Mouse (Mus musculus) hematopoietic multipotent progenitor cell, adult 10-12 weeks (in vitro differentiated cells): ENCODE data around the gene Mink1. TPM values are rescaled to one million over a fixed set of nuclear protein-coding genes. Genes with fewer than 3 reads are reported as not detected.

Experiments used
- polyA plus RNA-seq: library from polyadenylated mRNA; stranded (reverse); fragments of >175 nt; gene quantifications from 2 replicates; pipeline ENCODE4 v1.2.3, GENCODE M21; 2012; ENCODE audit warnings: low replicate concordance

Gene Mink1
- 149 and 293 TPM in 2 replicates for polyA plus RNA-seq

DNA sequence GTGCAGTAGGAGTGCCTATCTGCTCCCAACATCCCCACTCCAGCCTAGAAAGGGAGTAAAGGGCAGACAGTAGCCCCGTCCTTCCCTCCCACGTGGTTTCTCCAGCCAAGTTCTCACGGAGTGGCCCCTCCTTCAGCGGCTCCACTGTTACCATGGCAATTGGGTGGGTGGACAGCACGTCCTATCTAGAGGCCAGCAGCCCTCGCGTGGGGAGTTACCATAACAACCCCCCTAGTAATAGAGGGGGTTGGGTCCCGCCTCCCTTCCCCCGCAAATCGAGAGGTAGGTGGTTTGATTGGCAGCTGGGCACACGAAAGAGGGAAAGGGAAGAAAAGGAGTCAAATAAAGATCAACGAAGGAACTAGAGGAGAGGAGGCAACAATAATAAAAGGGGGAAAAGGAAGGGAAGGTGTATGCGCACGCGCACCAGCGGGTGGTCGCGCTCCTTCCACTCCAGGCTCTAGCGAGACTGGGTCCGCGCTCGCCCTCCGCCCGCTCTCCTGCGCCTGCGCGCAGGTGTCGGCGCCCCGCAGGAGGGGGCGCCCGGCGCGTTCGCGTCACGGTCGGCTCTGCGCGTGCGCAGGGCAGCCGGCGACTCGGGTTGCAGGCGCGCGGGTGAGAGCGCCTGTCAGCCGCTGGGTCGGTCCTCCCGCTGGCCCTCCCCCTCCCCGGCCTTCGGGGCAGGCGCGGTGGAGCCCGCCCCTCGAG is at the start of gene Mink1:
Gene Mink1, plus strand, starts transcription at position 595 of the 708 bp plus-strand sequence.

DNA sequence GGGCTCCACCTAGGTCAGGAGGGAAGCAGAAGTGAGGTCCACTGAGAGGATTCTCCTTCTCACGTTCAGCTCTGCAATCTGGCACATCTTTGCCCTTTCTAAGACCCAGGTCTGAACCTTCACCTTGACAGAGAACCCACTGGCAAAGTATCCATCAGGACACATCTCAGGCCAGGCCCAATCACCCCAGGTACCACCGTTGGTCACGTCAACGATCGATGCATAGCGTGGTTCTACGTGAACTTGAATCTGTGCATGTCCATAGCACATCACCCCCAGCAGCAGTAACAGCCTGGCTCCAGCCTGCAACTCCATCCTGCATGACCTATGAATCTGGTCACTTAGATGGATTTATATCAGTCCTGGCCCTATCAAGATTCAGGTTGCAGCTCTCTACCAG is 48.4 kb upstream of the Mink1 start, which contains the start of gene Vmo1:
Gene Vmo1, minus strand, starts transcription at position 329 of the 400 bp plus-strand sequence.

DNA sequence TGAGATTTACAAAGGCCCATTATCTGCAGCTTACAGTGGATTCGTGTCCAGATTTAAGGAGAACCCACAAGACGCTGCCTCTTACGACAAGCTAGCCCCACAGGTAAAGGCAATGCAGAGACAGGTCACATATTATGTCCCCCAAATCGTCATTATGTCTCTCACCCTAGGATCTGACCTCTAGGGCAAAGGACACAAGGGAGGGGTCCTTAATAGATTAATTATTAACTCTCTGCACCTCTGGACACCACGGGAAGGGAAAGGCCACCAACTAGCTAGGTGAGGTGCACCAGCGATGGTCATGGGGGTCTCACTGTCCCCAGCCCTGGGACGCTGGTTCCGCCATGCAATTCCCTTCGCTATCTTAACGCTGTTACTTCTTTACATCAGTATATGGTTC is 43.8 kb upstream of the Mink1 start, which contains the start of gene Gltpd2:
Gene Gltpd2, plus strand, starts transcription at position 274 of the 400 bp plus-strand sequence.

DNA sequence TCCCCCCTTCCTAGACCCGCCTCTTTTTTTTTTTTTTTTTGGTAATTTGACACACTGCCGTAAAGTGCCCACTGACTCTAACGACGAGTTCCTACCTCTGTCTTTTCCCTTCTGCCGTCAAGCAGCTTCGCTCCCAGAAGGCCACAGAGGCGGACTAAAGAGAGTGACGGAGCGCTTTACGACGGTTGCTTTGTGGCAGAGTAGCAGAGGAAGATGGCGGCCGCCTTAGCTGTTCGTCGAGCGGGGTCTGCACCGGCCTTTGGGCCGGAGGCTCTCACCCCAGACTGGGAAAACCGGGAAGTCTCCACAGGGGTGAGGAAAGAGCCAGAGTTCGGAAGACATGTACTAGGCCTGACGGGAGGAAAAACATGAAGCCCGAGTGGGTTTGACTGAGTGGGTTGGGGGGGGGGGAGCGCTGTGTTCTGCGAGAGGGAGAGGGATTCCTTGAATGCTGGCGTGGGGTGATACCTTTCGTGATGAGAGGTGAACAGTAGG is 37.5 kb upstream of the Mink1 start, which contains the start of gene Psmb6:
Gene Psmb6, plus strand, starts transcription at position 184 of the 495 bp plus-strand sequence.

DNA sequence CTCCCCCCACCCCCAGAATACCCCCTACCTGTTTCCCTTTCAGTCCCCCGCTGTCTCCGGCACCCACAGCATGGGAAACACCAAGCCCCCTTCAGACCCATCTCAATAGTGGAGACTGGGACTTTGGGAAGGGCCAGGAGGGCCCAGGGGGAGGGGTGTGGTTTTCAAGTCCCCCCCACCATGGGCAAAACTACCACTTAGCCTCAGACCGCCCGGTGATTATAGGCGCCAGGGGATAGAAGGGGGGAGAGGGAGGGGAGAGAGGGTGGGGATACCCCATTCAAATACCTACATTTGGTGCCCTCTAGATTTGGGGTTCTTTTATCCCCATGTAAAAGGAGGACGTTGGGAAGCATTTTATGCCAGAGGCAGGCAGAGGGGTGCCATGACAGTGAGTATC is 29.8 kb upstream of the Mink1 start, which contains the start of gene Gm40193:
Gene Gm40193, minus strand, starts transcription at position 101 of the 400 bp plus-strand sequence.

DNA sequence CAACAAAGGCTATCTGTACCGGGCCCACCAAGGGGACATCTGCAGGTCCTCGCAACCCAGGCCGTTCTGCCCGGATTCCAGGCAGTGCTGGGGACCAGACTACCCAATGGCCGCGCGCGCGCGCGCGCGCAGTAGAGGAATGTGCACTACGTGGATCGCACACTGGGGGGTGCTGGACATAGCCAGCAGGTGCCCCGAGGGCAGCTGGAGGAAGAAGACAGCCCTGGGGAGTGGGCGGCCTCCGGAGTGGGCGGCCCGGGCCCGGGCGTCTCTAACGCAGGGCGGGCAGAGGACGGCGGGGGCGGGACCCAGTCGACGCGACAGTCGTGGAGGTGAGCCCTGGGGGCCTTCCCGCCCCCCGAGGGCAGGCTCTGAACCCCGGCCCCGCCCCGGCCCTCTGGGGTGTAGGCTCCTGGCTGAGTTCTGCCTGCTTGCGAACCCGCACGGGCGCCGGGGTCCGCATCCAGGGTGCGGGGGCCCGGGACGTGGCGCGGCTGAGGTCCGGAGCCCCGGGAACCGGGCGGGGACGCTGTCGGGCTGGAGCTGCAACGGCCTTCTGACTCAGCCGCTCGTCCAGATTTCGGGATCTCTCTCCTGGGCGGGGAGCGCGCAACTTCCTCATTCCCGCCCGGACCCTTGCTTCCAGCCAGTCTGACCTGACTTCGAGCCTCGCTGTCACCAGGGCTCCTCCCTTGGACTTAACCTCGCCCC is 22.6 kb upstream of the Mink1 start, which contains the start of gene Pld2:
Gene Pld2, plus strand, starts transcription at position 188 of the 711 bp plus-strand sequence.

DNA sequence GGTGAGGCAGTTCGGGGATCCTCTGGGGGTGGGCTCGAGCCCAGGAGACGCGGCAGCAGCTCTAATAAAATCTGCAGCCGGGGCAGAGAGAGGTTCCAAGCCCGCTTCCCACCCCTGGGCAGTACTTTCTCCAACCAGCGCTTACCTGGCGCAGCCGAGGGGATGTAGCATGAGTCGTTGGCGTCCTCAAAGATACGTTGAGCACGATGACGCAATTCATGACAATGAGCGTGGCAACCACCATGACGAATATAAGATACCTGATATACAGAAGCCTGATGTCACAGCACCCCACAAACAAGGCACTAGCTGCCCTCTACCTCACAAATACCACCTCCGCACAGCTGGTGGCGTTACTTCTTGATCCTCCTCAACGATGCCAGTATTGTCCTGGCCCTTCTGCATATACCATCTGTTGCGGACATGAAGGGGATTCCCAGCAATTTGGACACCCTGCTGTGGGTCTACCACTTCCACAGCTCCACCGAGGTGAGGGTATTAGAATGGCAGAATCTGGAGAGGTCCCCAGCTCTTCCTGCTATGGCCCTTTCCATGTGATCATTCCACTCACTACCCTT is 52.9 kb downstream of the Mink1 start, which contains the start of gene 4930544D05Rik:
Gene 4930544D05Rik, plus strand, starts transcription at position 333 of the 578 bp plus-strand sequence.

DNA sequence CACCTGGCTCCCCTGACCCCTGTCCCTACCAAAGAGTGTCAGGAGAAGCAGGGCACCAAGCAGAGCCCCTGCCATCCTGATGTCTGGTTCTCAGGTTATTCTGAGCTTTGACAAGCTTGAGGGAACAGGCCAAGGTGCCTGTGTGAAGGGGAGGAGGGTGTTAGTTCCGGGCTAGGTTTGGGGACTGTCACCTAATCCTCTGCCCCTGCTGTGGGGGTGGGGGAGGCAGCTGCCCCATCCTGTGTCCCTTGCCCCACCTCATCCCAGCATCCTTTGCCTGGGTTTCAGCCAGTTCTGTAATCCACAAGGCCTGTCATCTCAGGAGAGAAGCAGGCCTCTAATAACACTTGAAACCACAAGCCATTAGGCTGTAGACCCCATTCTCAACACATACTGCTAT is 56.4 kb downstream of the Mink1 start, which contains the start of gene Chrne:
Gene Chrne, minus strand, starts transcription at position 116 of the 400 bp plus-strand sequence.

DNA sequence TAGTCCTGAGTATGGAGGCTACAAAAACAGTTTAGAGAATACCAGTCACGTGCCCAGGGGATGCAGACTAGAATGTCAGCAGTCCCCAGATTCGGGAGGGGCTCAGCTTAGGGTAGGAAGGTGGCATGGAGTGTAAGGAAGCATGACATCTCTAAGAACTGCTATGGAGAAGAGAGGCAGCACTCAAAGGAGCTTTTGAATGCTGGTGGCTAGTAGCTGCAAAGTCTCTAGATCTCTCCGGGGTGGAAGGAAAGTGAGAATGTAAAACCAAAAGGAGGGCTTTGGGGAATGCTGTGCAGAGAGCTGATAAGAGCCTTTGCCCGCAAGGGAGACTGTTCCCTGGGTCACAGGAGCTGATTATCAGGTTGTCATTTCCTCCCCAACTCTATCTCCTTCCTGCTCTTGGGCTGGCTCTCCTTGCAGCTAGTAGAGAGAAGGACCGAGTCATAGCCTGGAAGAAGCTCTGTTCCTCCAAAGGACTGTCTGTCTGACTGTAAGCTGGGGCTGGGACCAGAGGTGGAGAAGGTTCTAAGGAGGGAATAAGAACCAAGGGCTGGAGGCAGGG is 76.1 kb downstream of the Mink1 start, which contains the start of gene Gp1ba:
Gene Gp1ba, plus strand, starts transcription at position 409 of the 565 bp plus-strand sequence.

DNA sequence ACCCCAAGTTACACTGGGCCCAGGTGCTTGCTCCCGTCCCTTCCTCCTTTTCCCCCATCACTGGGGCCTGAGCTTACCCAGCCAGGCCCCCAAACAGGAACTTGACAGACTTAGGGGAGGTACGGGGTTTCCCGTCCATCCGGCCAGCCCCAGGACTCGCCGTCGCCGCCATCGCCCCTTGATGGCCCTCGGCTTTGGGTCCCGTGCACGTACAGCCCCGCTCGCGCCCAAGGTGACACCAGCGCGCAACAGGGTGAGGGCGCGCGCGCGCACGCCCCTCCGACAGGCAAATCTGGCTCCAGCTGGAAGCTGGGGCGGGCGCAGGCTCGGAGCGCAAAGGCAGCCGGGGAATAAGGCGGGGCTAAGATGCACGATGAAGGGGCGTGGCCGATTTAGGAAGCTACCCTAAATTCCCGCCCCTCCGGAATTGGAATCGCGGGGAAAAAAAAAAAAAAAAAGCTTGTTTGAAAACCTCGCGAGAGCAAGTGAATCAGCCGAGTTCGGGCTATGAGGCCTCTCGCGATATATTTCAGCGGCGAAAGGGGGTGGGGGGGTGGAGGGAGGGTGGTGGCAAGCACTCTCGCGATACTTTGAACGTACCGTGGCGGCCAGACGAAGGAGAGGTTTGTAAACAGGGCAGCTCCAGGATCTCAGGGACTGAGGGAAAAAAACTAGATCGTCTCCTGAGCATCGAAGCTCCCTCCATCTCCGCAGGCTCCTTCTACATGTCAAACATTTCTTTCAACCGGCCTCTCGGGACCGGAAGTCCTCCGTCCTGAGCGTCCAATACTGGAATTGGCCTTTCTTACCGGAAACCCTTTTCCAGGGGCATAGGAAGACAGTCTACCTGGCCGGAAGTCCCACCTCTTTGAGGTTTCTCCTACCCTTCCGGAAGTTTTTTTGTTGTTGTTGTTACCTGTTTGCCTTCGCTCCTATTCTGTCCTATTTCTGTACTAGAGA is 84.3 kb downstream of the Mink1 start, which contains the start of the genes Rnf167 and Slc25a11:
Gene Rnf167, plus strand, starts transcription at position 545 of the 960 bp plus-strand sequence.
Gene Slc25a11, minus strand, starts transcription at position 789 of the 960 bp plus-strand sequence.

DNA sequence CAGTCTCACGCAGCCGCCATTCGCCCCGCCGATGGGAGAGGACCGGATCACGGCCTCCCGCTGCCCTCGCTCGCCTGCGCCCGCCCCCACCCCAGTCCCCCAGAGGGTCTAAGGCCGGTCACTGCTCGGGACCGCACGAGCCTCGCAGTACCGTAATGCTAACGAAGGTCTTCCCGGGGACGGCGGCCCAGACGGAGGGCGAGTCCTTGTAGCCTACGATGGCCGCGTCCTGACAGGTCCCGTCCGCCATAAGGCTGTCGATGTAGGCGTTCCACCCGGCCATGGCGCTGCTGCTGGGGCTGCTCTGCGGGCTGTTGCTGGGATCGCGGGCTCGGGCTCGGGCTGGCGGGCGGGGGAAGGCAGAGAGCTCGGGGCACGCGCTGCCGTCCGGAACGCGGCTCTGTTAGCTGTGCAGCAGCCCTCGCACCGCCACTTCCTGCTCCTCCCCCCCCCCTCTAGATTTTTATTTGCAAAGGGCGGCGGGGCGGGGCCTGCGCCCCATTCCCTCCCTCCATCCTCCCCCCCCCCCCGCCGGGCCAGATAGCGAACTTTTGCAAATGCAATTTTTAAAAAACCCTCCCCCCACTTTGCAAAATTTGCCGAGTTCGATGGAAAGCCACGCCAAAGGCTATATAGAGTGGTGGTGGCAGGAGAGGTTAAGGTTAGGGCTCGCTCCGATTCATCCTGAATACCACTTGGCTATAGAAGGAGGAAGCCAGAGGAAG is 91.7 kb downstream of the Mink1 start, which contains the start of gene Pfn1:
Gene Pfn1, minus strand, starts transcription at position 447 of the 725 bp plus-strand sequence.

DNA sequence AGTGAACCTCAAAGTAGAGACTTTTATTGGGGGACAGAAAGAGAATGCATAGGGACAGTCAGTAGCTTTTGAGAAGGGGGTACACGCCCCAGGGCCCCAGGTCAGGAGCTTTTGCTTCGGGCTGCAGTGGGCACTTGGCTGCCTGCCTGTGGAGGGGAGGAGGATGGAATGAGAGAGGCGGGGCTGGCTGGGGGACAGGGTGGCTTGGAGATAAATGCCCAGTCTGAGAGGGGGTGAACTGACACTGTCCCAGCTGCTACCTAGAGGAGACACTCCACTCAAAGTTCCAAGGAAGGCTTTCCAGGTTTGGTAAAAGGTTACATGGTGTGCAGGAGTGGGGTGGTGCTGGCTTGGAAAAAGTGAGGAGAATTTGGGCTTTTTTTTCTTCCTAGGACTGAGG is 94.3 kb downstream of the Mink1 start, which contains the start of gene Eno3:
Gene Eno3, plus strand, starts transcription at position 239 of the 400 bp plus-strand sequence.

Other genes with a start within 250 kb of the Mink1 start
- 0.10 TPM in 1 of 2 replicates, not detected in the other for gene Alox12e, start 240.3 kb upstream of the Mink1 start, polyA plus RNA-seq
- gene Alox15, start 210.8 kb upstream of the Mink1 start, polyA plus RNA-seq, result 1.4 and 1.8 TPM in 2 replicates
- 34.5 and 61.0 TPM in 2 replicates for gene Pelp1, start 152.8 kb upstream of the Mink1 start, polyA plus RNA-seq
- gene Arrb2, start 130.2 kb upstream of the Mink1 start, polyA plus RNA-seq, result 412 and 439 TPM in 2 replicates
- gene Med11, start 111.0 kb upstream of the Mink1 start, polyA plus RNA-seq, result 13.9 and 47.2 TPM in 2 replicates
- gene Zmynd15, start 103.4 kb upstream of the Mink1 start, polyA plus RNA-seq, result 2.2 and 3.7 TPM in 2 replicates
- 5.5 and 6.1 TPM in 2 replicates for gene Cxcl16, start 102.9 kb upstream of the Mink1 start, polyA plus RNA-seq
- 0.40 and 1.2 TPM in 2 replicates for gene Tm4sf5, start 57.6 kb upstream of the Mink1 start, polyA plus RNA-seq
- gene Vmo1, start 48.3 kb upstream of the Mink1 start, polyA plus RNA-seq, result not detected in 2 replicates
- not detected in 2 replicates for gene Gltpd2, start 43.7 kb upstream of the Mink1 start, polyA plus RNA-seq
- gene Psmb6, start 37.5 kb upstream of the Mink1 start, polyA plus RNA-seq, result 57.2 and 129 TPM in 2 replicates
- not detected in 2 replicates for gene Gm40193, start 29.9 kb upstream of the Mink1 start, polyA plus RNA-seq
- gene Pld2, start 22.8 kb upstream of the Mink1 start, polyA plus RNA-seq, result 2.8 and 4.8 TPM in 2 replicates
- gene 4930544D05Rik, start 53.0 kb downstream of the Mink1 start, polyA plus RNA-seq, result not detected in 2 replicates
- 0.98 and 1.9 TPM in 2 replicates for gene Chrne, start 56.3 kb downstream of the Mink1 start, polyA plus RNA-seq
- 0.47 and 1.1 TPM in 2 replicates for gene Gp1ba, start 76.2 kb downstream of the Mink1 start, polyA plus RNA-seq
- gene Rnf167, start 84.4 kb downstream of the Mink1 start, polyA plus RNA-seq, result 97.5 and 293 TPM in 2 replicates
- gene Slc25a11, start 84.6 kb downstream of the Mink1 start, polyA plus RNA-seq, result 60.4 and 82.0 TPM in 2 replicates
- gene Pfn1, start 91.8 kb downstream of the Mink1 start, polyA plus RNA-seq, result 4,148 and 9,034 TPM in 2 replicates
- 15.7 and 25.1 TPM in 2 replicates for gene Eno3, start 94.3 kb downstream of the Mink1 start, polyA plus RNA-seq
- 87.8 and 103 TPM in 2 replicates for gene Spag7, start 106.5 kb downstream of the Mink1 start, polyA plus RNA-seq
- gene Camta2, start 125.2 kb downstream of the Mink1 start, polyA plus RNA-seq, result 59.8 and 107 TPM in 2 replicates
- 0.36 and 0.41 TPM in 2 replicates for gene Inca1, start 137.3 kb downstream of the Mink1 start, polyA plus RNA-seq
- 37.7 and 84.2 TPM in 2 replicates for gene Kif1c, start 137.7 kb downstream of the Mink1 start, polyA plus RNA-seq
- gene Zfp3, start 201.3 kb downstream of the Mink1 start, polyA plus RNA-seq, result 3.1 and 3.2 TPM in 2 replicates
- 4.7 and 5.1 TPM in 2 replicates for gene Scimp, start 249.7 kb downstream of the Mink1 start, polyA plus RNA-seq